Mouse (Mus musculus) stomach, postnatal 0 days (tissue): ENCODE results near the gene Ezh1. TPM values are rescaled to one million over a fixed set of nuclear protein-coding genes. Genes with fewer than 3 reads are reported as not detected.

Source experiments
- ATAC-seq: fragments of 200-750 bp; cut with Nextera tagmentation; 2 replicates; pipeline ENCODE4 v1.8.0; 2017; ENCODE audit not compliant: low FRiP score, low TSS enrichment
- DNase-seq: peaks from one replicate; pipeline ENCODE4 v3.0.0-alpha.2; 2016; ENCODE audit warnings: low spot score
- H3K27ac ChIP-seq: fragments of 300-500 bp; sonication (generic); replicated peaks from 2 replicates; pipeline ENCODE4 v1.5.1; 2014; ENCODE audit warnings: mild to moderate bottlenecking, control low read depth
- H3K27me3 ChIP-seq: fragments of 300-500 bp; sonication (generic); 2 replicates; pipeline ENCODE4 v1.6.1; 2014; ENCODE audit warnings: low read length; ENCODE audit not compliant: control insufficient read depth, insufficient read depth
- H3K36me3 ChIP-seq: fragments of 300-500 bp; sonication (generic); 2 replicates; pipeline ENCODE4 v1.6.1; 2014; ENCODE audit warnings: low read length, mixed read lengths; ENCODE audit not compliant: control insufficient read depth, insufficient read depth
- H3K4me1 ChIP-seq: fragments of 300-500 bp; sonication (generic); replicated peaks from 2 replicates; pipeline ENCODE4 v1.6.1; 2014; ENCODE audit warnings: antibody characterized with exemption; ENCODE audit not compliant: control insufficient read depth, insufficient read depth
- H3K4me2 ChIP-seq: fragments of 300-500 bp; sonication (generic); replicated peaks from 2 replicates; pipeline ENCODE4 v1.6.1; 2014; ENCODE audit warnings: low read depth, mild to moderate bottlenecking, control low read depth, moderate library complexity
- H3K4me3 ChIP-seq: fragments of 300-500 bp; sonication (generic); 2 replicates; pipeline ENCODE4 v1.5.1; 2014; ENCODE audit warnings: low read depth, low read length, control low read depth
- H3K9ac ChIP-seq: fragments of 300-500 bp; sonication (generic); 2 replicates; pipeline ENCODE4 v1.6.1; 2014; ENCODE audit warnings: mild to moderate bottlenecking, low read length, control low read depth, mixed read lengths
- H3K9me3 ChIP-seq: fragments of 300-500 bp; sonication (generic); 2 replicates; pipeline ENCODE4 v1.6.1; 2016; ENCODE audit warnings: low read length; ENCODE audit not compliant: control insufficient read depth
- CTCF ChIP-seq: IDR thresholded peaks from 2 replicates; pipeline ENCODE4 v1.5.1; 2016; ENCODE audit warnings: antibody characterized with exemption, low read depth, mild to moderate bottlenecking, moderate library complexity
- EP300 ChIP-seq: optimal IDR thresholded peaks from 2 replicates; pipeline ENCODE3; 2016; ENCODE audit warnings: antibody characterized with exemption
- WGBS: fragments of 180-500 bp; shearing (Covaris S2); extraction: QIAGEN DNeasy Blood & Tissue Kit; methylation state at CpG from one replicate; pipeline ENCODE4 v1.1.7; 2014; 5-methylcytosine and 5-hydroxymethylcytosine counted together
- polyA plus RNA-seq: library from polyadenylated mRNA; unstranded; fragments of >200 nt; fragmentation: Nextera tagmentation; extraction: Ambion mirVana; gene quantifications from 2 replicates; pipeline ENCODE4 v1.2.1, GENCODE M21; 2015

The Ezh1 gene
- polyA plus RNA-seq, 1 experiment from 2014 or later = 8.1 TPM

- Histone ChIP-seq H3K27me3 (no peaks in the 10 kb centered on the region), H3K36me3 (peaks cover 2% of the 10 kb centered on the region; the same call in 1 of the 2 replicates), H3K4me3 (no peak overlapping the region), H3K4me2 (peak overlapping the region; percentile 69; the same call in 1 of the 2 replicates), H3K4me1 (no peaks in the 10 kb centered on the region; the same call in 1 of the 2 replicates), H3K27ac (peak overlapping the region; percentile 83), H3K9me3 (no peaks in the 10 kb centered on the region), H3K9ac (no peak overlapping the region)
- peak; percentile 33 for ATAC-seq
- 12% methylated on average over 6 of the region's 6 CpGs for WGBS
- peak; percentile 54 for DNase-seq
- TF ChIP-seq EP300 (no peak), CTCF (no peak)
These were observed 33.0 kb upstream of the Ezh1 start for GRCm38 (mm10) chr11:101259261-101259712.

GRCm38 (mm10) chr11:101255826-101256775, 29.8 kb upstream of the Ezh1 start:
- Histone ChIP-seq H3K9me3 (no peaks in the 10 kb centered on the region), H3K4me3 (no peak overlapping the region), H3K27ac (no peak overlapping the region), H3K4me2 (no peak overlapping the region), H3K27me3 (no peaks in the 10 kb centered on the region), H3K9ac (no peak overlapping the region), H3K4me1 (no peaks in the 10 kb centered on the region; the same call in none of the 2 replicates), H3K36me3 (peaks cover 2% of the 10 kb centered on the region; the same call in 1 of the 2 replicates)
- WGBS = 79% methylated on average over 13 of the region's 13 CpGs
- ATAC-seq = no peak
- TF ChIP-seq CTCF (no peak), EP300 (no peak)
- no peak for DNase-seq

GRCm38 (mm10) chr11:101253613-101254389, 27.5 kb upstream of the Ezh1 start, which contains the start of gene Vps25:
Gene Vps25, plus strand, starts transcription at chr11:101253707.
- TF ChIP-seq EP300 (no peak), CTCF (peak; percentile 41)

GRCm38 (mm10) chr11:101252941-101253340, 26.7 kb upstream of the Ezh1 start:
- Histone ChIP-seq H3K27me3 (no peaks in the 10 kb centered on the region), H3K36me3 (no peaks in the 10 kb centered on the region; the same call in 1 of the 2 replicates), H3K9me3 (no peaks in the 10 kb centered on the region), H3K27ac (peak overlapping the region; percentile 92), H3K4me2 (peak overlapping the region; percentile 82), H3K9ac (peak overlapping the region; percentile 83), H3K4me3 (peak overlapping the region; percentile 75), H3K4me1 (no peaks in the 10 kb centered on the region; the same call in none of the 2 replicates)
- 3% methylated on average over 7 of the region's 7 CpGs for WGBS
- no peak for TF ChIP-seq EP300
- TF ChIP-seq CTCF = no peak
- peak; percentile 32 for DNase-seq
- ATAC-seq = 0 out of 2 replicates have a peak, but pooled peaks have one; percentile 19

More at GRCm38 (mm10) chr11:101253613-101254389, 27.5 kb upstream of the Ezh1 start, which contains the start of gene Vps25:
- H3K27ac ChIP-seq = peak within 1 kb of the TSS; percentile 92
- peaks cover 2% of the 10 kb centered on the region; the same call in 1 of the 2 replicates for H3K36me3 ChIP-seq
- no peaks in the 10 kb centered on the region for H3K27me3 ChIP-seq
- H3K9ac ChIP-seq = peak within 1 kb of the TSS; percentile 83
- H3K4me1 ChIP-seq = no peaks in the 10 kb centered on the region; the same call in none of the 2 replicates
- WGBS = under 1% methylated on average over 40 of the region's 40 CpGs
- peak within 1 kb of the TSS; percentile 82 for H3K4me2 ChIP-seq
- H3K4me3 ChIP-seq = peak within 1 kb of the TSS; percentile 75
- DNase-seq (peak; percentile 86), ATAC-seq (peak; percentile 87)
- H3K9me3 ChIP-seq = no peaks in the 10 kb centered on the region

GRCm38 (mm10) chr11:101251031-101251430, 24.8 kb upstream of the Ezh1 start:
- no peak overlapping the region for H3K4me2 ChIP-seq
- no peaks in the 10 kb centered on the region for H3K27me3 ChIP-seq
- no peak overlapping the region for H3K9ac ChIP-seq
- no peak for TF ChIP-seq CTCF
- no peak for TF ChIP-seq EP300
- no peaks in the 10 kb centered on the region for H3K9me3 ChIP-seq
- H3K4me1 ChIP-seq = no peaks in the 10 kb centered on the region; the same call in 1 of the 2 replicates
- DNase-seq = no peak
- 54% methylated on average over 2 of the region's 2 CpGs for WGBS
- no peaks in the 10 kb centered on the region for H3K36me3 ChIP-seq
- H3K4me3 ChIP-seq = no peak overlapping the region
- ATAC-seq = no peak
- H3K27ac ChIP-seq = no peak overlapping the region
